Mouse (Mus musculus): Measurements from ENCODE around the gene Plin5. TPM values are rescaled to one million over a fixed set of nuclear protein-coding genes. Genes with fewer than 3 reads are reported as not detected.

The Plin5 gene
- polyA plus RNA-seq (2012; ENCODE audit: low replicate concordance) = 0.72 TPM in 1 of 2 replicates, not detected in the other

DNA sequence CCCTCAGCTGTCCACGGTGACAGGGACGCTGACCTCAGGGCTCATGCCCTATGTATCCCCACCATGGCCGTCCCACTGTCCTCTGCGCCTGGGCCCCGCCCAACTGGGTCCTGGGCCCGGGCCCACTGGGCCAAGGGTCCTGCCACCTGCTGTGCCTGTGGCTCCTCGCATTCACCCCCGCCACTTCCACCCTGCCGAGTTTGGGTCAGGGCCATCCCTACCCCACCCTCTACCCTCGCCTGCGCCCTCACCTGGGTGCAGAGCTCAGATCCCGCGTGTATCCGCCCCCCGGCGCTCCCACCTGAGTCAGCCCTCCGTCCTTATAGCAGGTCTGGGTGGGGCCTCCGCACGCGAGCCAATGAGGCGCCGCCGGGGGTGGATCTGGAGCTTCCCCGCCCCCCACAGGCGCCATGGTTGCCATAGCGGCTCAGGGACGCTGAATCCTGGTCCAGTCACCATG is at the start of gene Plin5:
Gene Plin5 (minus strand): TSS at position 346 of the 460 bp plus-strand sequence.

DNA sequence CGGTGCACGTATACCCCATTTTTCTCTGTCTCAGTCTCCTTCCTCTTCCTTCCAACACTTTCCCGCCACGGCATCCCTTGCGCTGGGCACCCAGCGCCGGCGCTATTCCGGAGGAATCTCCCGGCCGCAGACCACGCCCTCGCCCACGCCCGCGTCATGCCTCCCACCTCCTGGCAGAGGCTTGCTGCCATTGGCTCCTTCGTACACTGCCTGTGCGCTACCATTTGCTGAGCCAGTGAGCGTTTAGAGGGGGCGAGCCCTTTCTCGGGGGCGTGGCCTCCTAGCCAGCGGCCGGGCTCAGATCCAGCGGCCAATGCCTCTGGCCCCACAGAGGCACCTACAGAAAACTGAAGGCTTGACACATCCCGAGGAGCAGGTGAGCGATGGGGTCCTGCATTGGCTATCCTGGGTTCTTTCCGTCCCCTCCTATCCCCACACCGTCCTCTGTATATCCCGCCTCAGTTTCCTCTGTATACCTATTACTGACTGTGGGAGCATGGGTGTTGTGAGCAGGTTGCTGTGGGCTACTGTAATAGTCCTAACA is 44.9 kb upstream of the Plin5 start, which contains the start of gene Tnfaip8l1:
Gene Tnfaip8l1 (plus strand): TSS at position 247 of the 544 bp plus-strand sequence.

DNA sequence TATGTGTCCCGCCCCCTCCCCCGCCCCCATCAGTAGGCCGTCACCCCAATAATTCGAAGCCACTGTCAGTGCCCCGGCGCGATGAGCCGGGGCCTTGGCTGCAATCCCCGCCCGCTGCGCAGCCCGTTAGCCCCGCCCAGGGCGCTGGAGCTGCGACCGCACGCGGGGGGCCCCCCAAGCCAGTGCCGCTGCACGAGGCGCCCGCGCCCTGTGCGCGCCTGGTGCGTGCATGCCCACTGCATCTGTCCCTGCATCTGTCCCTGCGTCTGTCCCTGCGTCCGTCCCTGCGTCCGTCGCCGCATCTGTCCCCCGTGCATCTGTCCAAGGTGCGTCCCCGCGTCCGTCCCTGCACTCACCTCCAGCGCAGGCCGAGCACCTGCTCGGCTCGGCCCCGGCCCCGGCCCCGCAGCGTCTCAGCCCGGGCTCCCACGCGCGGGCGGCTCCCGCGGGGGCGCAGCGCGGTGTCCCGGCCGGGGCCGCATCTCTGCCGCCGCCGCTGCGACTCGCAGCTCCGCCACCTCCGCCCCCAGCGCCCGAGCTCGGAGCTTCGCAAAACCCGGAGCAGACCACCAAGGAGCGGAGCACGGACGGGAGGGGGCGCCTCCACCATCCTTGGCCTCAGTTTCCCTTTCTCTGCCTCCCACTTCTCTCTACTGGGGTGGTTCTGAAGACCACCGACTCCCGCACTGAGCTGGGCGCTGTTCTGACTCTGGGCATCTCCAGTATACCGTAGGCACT is 22.6 kb upstream of the Plin5 start, which contains the start of gene Sema6b:
Gene Sema6b (minus strand): TSS at position 486 of the 738 bp plus-strand sequence.

DNA sequence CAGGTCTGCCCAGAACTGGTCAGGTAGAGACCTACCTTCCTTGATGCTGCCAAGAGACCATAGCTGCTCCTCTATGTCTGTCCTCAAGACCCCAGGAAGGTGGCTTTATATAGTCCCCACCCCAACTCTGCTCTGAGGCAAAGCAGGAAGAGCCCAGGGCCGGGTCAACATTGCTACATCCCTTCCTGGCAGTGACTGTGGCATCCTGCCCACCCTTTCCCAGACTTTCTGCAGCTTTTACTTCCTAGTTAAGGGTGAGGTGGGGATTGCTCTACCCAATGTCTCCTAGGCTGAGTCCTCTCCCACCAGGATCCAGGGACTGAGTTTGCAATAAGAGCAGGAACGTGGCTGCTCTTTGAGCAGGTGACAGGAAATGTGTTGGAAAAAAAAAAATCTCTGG is 4.4 kb upstream of the Plin5 start, which contains the start of gene Lrg1:
Gene Lrg1 (minus strand): TSS at position 176 of the 400 bp plus-strand sequence.

DNA sequence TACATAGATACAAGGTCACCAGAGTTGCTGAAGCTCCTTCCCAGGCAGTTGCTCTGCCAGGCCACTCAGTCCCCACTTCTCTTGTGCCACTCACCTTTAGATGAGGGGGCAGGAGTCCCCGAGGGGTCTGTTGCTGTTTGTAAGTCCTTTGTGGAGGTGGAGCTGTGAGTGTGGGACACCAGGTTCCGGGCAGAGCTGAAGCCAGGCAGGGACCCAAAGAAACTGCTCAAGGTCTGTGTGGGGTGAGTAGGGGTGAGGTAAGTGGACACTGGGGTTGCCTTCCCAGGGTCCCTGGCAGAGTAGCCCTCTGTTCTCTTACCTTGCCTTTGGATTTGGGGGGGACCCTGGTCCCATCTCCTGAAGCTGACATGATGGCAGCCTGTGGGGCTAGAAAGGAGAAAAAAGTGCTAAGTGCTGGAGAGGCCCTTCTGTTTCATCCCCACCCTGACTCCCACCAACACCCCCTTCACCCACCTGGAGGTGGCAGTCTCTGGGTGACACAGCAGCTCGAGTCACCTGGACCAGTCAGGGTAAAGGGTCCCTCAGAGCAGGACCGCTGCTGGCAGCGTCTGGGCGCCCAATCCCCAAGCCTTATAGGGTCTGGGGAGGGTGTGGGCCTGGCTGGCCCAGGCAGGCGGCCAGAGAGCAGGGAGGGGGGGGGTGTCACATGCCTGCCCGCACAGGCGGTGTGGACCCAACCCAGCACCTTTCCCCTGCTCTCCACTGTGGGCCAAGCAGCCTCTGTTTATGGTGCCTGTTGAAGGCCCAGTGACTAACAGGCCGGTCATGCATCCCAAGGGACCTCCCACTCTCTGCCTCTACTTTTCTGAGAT is 8.0 kb downstream of the Plin5 start, which contains the start of gene Plin4:
Gene Plin4 (minus strand): TSS at position 585 of the 833 bp plus-strand sequence.

DNA sequence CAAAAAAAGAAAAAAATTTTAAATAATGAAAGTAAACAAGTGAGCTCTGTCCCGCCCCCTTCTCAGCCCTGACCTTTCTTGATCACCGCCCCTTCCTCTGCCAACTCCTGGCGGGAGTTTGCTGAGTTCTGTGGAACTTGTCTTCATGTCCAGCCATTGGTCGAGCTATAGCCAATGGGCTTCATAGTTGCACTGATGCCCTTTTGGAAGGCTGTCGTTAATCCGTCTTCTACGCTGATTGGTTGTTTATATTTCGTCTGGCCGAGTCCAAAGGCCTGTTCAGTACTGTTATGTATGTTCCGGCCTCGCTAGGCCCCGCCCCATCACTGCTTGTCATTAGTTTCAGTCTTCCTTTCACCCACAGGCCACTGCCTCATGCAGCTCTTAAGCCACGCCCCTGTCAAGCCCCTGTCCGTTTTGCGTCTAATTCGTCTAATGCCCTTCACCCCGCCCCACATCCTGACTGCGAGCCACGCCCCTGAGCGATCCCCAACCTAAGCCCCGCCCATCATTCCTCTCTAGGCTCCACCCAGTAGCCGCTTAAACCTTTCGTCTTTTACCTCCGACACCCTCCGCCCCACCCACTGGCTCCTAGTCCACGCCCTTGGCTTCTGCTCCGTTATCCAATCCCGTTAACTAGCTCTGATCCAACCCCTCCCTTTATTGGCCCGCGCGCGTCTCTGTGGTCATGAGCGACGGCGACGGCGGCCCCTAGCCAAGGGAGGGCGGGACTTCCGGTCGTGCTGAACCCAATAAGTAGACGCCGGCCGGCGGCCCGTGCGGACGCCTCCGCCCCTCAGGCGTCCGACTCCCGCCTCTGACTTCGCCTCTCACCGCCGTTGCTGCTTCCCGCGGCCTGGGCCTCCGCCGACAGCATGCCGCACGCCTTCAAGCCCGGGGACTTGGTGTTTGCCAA is 38.3 kb downstream of the Plin5 start, which contains the start of gene Hdgfl2:
Gene Hdgfl2 (plus strand): TSS at position 755 of the 916 bp plus-strand sequence.

DNA sequence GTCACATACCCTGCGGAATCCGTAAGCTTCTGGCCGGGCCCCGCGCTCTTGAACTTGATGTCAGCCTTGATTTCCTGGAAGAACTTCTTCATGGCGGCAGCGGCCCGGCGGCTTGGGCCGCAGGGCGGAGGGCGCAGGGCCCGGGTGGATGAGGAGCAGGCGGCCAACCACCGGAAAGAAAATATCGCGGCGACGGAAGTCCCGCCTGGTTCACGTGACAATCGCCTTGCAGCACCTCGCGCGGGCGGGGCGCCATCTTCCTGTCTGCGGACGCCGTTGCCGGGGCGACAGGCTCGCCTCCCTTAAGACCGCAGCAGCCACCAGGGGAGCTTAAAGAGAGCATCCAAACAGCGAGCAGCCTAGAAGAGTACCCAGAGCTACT is 42.6 kb downstream of the Plin5 start, which contains the start of gene Ubxn6:
Gene Ubxn6 (minus strand): TSS at position 202 of the 382 bp plus-strand sequence.

Other genes with a start within 250 kb of the Plin5 start
- 0.42 and 0.67 TPM in 2 replicates for gene Zfp119a, start 238.7 kb downstream of the Plin5 start, polyA plus RNA-seq (2012; ENCODE audit: low replicate concordance)
- gene Zfp959, start 225.5 kb downstream of the Plin5 start, polyA plus RNA-seq (2012; ENCODE audit: low replicate concordance) = 0.43 and 2.5 TPM in 2 replicates
- 0.41 and 0.72 TPM in 2 replicates for gene Zfp119b, start 168.1 kb downstream of the Plin5 start, polyA plus RNA-seq (2012; ENCODE audit: low replicate concordance)
- gene Ebi3, start 165.0 kb downstream of the Plin5 start, polyA plus RNA-seq (2012; ENCODE audit: low replicate concordance) = 52.3 and 96.9 TPM in 2 replicates
- 20.3 and 42.1 TPM in 2 replicates for gene Yju2, start 158.5 kb downstream of the Plin5 start, polyA plus RNA-seq (2012; ENCODE audit: low replicate concordance)
- 0.58 and 0.65 TPM in 2 replicates for gene Shd, start 147.1 kb downstream of the Plin5 start, polyA plus RNA-seq (2012; ENCODE audit: low replicate concordance)
- not detected in 2 replicates for gene Fsd1, start 131.1 kb downstream of the Plin5 start, polyA plus RNA-seq (2012; ENCODE audit: low replicate concordance)
- 1.2 and 1.3 TPM in 2 replicates for gene Stap2, start 112.0 kb downstream of the Plin5 start, polyA plus RNA-seq (2012; ENCODE audit: low replicate concordance)
- gene Mpnd, start 111.9 kb downstream of the Plin5 start, polyA plus RNA-seq (2012; ENCODE audit: low replicate concordance) = 88.2 and 117 TPM in 2 replicates
- gene Sh3gl1, start 81.0 kb downstream of the Plin5 start, polyA plus RNA-seq (2012; ENCODE audit: low replicate concordance) = 89.2 and 144 TPM in 2 replicates
- gene Chaf1a, start 77.2 kb downstream of the Plin5 start, polyA plus RNA-seq (2012; ENCODE audit: low replicate concordance) = 6.0 and 15.6 TPM in 2 replicates
- gene Ubxn6, start 42.6 kb downstream of the Plin5 start, polyA plus RNA-seq (2012; ENCODE audit: low replicate concordance) = 73.8 and 75.4 TPM in 2 replicates
- 101 and 241 TPM in 2 replicates for gene Hdgfl2, start 38.0 kb downstream of the Plin5 start, polyA plus RNA-seq (2012; ENCODE audit: low replicate concordance)
- gene Plin4, start 7.8 kb downstream of the Plin5 start, polyA plus RNA-seq (2012; ENCODE audit: low replicate concordance) = not detected in 2 replicates
- gene Lrg1, start 4.4 kb upstream of the Plin5 start, polyA plus RNA-seq (2012; ENCODE audit: low replicate concordance) = 23.7 and 144 TPM in 2 replicates
- 4.6 and 13.7 TPM in 2 replicates for gene Sema6b, start 22.7 kb upstream of the Plin5 start, polyA plus RNA-seq (2012; ENCODE audit: low replicate concordance)
- 3.4 and 4.4 TPM in 2 replicates for gene Tnfaip8l1, start 44.9 kb upstream of the Plin5 start, polyA plus RNA-seq (2012; ENCODE audit: low replicate concordance)
- 15.4 and 25.6 TPM in 2 replicates for gene Mydgf, start 66.3 kb upstream of the Plin5 start, polyA plus RNA-seq (2012; ENCODE audit: low replicate concordance)
- 60.0 and 65.5 TPM in 2 replicates for gene Dpp9, start 101.3 kb upstream of the Plin5 start, polyA plus RNA-seq (2012; ENCODE audit: low replicate concordance)
- 24.9 and 29.9 TPM in 2 replicates for gene Fem1a, start 139.2 kb upstream of the Plin5 start, polyA plus RNA-seq (2012; ENCODE audit: low replicate concordance)
- gene Ticam1, start 159.2 kb upstream of the Plin5 start, polyA plus RNA-seq (2012; ENCODE audit: low replicate concordance) = 21.1 and 36.0 TPM in 2 replicates
- gene Plin3, start 175.3 kb upstream of the Plin5 start, polyA plus RNA-seq (2012; ENCODE audit: low replicate concordance) = 13.8 and 19.1 TPM in 2 replicates
- gene Arrdc5, start 182.7 kb upstream of the Plin5 start, polyA plus RNA-seq (2012; ENCODE audit: low replicate concordance) = not detected in 2 replicates
- gene Uhrf1, start 185.7 kb upstream of the Plin5 start, polyA plus RNA-seq (2012; ENCODE audit: low replicate concordance) = 11.8 and 22.9 TPM in 2 replicates
- gene Kdm4b, start 208.5 kb upstream of the Plin5 start, polyA plus RNA-seq (2012; ENCODE audit: low replicate concordance) = 44.0 and 67.2 TPM in 2 replicates